Mouse (Mus musculus): ENCODE measurements around the gene Rsph6a.
A peak's percentile ranks its signal among the peaks of the same experiment; 100 is the strongest.

The Rsph6a gene

DNA sequence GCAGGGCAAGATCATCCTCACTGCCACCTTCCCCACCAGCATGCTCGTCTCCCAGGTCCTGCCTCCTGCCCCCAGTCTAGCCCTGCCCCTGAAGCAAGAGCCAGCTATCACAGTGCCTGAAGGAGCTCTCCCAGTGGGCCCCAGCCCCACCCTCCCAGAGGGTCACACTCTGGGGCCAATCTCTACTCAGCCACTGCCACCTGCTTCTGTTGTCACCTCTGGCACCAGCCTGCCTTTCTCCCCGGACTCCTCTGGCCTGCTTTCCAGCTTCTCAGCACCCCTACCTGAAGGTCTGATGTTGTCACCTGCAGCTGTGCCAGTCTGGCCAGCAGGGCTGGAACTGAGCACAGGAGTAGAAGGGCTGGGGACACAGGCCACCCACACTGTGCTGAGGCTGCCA lies 42.7 kb downstream of the Rsph6a start:
- DNase-seq (ENCODE audit: low read depth in 1 of 2, low spot score in 2 of 2), result no peak

DNA sequence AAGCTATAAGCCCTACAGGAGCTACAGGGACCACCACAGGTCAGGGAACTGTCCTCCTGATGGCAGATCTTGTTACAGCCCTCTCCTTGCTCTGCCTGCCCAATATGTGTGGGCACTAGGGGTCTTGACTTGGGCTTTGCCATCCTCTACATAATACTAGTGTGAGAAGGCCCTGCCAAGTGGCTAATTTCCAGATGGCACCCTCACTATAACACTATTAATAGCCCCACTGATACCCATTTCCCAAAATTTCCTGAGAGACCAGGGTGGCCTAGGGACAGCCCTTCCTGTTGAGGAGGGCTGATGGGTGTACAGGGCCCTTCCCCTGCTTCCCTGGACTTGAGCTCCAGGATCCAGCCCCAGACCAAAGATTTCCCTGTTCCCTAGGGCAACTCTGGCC lies 43.4 kb downstream of the Rsph6a start:
- no peak for DNase-seq (ENCODE audit: low read depth in 1 of 2, low spot score in 2 of 2)

DNA sequence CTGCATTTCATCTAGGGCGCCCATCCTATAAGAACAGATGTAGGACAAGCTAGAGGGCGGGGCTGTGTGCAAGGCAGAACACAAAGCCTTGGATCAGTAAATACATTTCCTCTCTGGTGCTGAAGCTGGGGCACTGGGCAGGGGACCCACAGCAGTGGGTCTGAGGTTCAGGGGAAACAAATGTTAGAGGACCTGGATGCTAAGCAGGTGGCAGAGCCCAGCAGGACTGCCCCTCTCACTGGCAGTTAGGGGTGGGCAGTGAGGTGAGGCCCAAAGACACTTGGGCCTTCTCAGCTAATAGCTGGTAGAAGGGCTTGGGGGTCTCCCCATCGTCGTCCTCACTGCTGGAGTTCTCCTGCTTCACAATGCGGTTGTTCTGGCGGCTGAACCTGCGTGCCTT lies 44.3 kb downstream of the Rsph6a start:
- DNase-seq (ENCODE audit: low read depth in 1 of 2, low spot score in 2 of 2), result no peak

DNA sequence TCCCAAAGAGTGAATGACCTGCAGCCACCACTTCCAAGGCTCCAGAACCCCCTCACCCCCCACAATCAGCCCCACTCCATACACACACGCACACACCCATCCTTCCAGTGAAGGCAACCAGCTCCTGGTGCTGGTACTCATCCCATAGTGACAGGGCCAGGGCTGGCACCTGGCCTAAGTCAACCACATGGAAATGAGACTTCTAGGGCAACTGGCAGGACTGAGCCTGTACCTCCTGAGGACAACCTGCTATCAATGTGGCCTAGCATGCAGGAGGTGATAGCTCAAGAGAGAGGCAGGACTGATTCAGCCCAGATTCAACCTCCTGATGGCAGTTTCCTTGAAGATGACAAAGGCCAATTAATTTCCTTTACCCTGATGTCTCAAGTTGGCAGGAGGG lies 45.8 kb downstream of the Rsph6a start:
- no peak for DNase-seq (ENCODE audit: low read depth in 1 of 2, low spot score in 2 of 2)

DNA sequence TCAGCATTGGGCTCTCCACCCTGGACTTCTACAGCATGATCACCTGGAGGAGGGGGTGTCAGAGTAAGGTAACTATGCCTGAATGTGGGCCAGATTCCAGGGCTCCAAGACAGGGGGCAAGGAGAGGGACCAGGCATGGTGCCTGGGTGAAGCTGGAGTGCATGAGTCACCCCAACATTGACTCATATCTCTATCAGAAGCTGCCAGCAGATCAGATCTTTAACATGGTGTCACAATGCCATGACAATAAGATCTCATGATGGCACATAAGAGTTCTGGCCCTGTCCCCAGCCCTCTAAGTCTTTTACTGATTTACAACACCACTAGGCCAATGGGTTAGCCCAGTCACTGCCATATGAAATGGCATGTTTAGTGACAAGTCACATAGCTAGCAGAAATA lies 49.3 kb downstream of the Rsph6a start:
- DNase-seq (ENCODE audit: low read depth in 1 of 2, low spot score in 2 of 2), result no peak

DNA sequence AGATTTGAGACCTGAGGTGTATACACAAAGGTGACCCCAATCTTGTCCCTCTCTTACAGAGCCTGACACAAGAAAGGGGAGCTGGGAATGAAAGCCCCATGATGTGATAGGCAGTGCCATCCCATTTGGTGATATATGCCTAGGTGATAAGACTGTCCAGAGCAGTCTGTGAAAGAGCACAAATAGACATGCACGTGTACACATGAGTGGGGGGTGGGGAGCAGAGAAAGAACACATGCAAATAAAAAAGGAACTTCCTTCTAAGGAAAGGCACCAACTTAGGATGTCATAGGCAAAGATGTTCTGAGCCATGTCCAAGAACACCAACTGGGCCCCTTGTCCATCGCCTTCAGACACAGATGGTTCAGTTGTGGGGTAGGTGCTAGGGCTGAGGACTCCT lies 50.0 kb downstream of the Rsph6a start:
- DNase-seq (ENCODE audit: low read depth in 1 of 2, low spot score in 2 of 2), result no peak

DNA sequence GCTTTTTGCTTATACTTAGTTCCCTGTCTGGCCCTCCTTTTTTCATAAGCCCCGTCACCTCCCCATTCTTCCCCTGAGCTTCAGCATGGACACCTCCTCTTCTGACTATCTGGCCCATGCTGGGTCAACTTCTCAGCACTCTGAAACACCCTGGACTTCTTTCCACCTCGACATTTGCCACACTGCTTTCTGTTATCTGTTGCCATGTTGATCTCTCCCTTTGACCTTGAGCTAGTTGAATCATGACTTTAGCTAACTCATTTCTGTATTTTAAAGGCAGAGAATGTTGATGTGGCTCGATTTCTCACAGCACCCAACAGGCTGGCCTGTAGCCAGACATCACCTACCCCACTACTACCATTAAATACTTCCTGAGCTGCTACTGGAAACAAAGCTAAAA lies 52.9 kb downstream of the Rsph6a start:
- no peak for DNase-seq (ENCODE audit: low read depth in 1 of 2, low spot score in 2 of 2)

DNA sequence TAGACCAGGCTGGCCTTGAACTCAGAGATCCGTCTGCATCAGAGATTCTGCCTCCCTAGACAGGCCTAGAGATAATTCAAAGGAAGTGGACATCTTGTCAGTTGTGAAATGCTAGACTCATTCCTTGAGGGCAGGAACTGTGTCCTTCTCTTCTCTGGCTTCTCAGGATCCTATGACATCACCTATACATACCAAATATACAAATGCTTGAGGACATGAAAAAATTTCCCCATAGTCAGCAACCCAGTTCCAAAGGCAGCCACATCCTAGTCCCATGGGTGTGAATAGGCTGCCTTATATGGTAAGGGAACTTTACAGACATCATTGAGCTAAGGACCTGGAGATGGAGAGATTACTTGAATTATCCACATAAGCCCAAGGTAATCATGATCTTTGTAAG lies 55.1 kb downstream of the Rsph6a start:
- no peak for DNase-seq (ENCODE audit: low read depth in 1 of 2, low spot score in 2 of 2)

DNA sequence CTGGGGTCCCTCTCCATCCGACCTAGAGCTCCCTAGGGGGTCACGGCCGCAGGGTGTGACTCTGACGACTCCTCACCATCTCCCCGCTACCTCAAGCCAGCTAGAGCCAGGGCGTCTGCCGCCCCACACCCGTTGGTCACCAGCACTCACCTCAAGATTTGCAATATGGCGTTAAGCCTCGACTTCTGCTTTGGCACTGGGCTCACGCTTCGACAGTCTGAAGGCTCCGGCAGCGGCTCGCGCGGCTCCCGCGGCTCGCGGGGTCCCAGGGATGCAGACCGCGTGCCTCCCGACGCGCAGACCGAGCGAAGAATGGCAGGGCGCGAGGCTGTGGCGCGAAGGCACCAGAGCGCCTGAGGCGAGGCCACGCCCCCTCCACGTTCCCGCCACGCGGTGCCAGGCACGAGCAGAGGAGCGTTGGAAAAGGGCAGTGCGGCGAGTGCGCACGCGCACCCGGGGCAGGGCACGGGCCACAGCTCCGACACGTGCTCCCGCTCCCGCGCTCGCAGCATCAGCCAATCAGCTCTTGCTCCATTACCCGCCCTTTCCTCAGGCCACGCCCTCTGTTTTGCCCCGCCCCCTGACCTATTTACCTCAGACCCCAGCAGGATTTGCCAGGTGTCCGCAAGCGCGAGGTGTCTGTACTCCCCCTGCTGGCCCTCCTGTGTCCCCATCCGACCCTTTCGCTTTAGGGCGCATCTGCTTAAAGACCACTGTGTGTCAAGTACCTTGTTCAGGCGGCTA lies 63.7 kb downstream of the Rsph6a start, which contains the start of gene Gm4969:
Gene Gm4969 (minus strand): TSS at position 341 of the 744 bp plus-strand sequence.
- DNase-seq (ENCODE audit: low read depth in 1 of 2, low spot score in 2 of 2), result no peak

DNA sequence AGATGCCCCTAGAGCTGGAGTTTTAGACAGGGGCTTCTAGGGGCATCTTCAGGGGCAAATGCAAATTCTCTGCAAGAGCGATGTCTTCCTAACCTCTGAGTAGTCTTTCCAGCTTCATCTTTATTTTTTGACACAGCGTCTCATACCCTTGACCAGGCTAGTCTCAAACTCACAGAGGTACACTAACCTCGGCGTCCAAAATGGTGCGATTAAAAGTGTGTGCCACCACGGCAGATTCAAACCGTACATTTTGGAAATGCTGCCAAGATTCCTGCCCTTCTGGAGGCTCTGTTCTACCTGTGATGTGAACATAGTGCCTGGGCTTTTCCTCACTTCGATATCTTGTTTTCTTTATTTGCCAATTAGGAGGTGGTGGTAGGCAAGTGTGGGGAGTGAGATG lies 64.6 kb downstream of the Rsph6a start:
- no peak for DNase-seq (ENCODE audit: low read depth in 1 of 2, low spot score in 2 of 2)

DNA sequence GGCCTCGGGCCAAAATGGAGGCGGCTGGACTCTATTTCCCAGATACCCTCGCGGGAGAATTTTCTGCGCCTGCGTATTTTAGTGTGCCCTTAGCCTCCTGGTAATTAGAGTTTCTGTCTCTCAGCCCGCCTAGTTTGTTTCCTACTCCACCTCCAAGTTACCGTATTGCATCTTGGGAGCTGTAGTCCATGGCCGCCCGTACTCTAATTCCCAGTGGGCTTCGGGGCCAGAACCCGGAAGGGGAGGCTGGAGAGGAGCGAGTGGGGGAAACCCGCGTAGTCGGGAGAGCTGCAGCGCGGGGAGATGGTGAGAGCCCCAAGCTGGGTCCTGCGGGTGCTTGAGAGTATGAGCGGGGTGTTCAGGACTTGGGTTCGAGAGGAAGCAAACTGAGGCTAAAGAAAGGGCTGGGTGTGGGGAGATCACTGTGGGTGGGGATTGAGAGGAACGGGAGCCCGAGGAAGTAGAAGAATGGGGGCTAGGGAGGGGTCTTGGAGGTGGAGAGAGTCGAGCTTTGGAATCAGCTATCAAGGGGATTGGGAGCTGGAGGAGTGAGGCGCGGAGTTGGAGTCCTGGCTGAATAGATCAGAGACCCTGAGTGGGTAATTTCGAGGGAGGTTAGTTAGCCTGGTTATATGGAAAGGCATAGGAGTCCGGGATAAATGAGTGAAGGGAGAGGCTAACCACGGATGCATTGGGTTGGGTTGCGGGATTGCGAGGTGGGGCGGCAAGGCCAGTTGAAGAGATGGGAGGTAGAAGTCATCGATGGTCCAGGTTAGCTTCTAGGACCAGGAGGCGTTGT lies 65.3 kb downstream of the Rsph6a start, which contains the start of gene Fbxo46:
Gene Fbxo46 (plus strand): TSS at position 229 of the 799 bp plus-strand sequence.
- peak; percentile 88 to 91 for DNase-seq (ENCODE audit: low read depth in 1 of 2, low spot score in 2 of 2)

DNA sequence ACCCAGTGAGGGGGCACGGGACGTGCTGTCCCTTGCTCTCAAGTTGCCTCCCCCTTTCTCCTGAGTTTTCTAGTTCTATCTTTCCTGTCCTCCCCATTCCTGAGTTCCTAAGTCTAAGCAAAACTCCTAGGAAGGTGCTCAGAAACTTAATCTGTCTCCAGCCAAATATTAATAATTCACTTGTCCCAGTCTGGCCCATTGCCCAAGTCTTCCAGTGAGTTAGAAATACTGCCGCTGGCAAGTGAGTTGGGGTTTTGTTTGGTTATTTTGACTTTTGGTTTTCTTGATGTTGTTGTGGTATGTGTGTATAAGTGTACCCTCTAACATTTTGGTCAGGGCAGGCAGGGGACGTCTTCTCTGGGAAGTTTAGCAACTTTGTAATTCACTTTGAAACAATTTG lies 67.2 kb downstream of the Rsph6a start:
- no peak for DNase-seq (ENCODE audit: low read depth in 1 of 2, low spot score in 2 of 2)
